Mouse (Mus musculus) small intestine, adult 2 months (tissue): ENCODE measurements around the gene Hao2.

Source experiments
- CTCF ChIP-seq: fragments of 200-500 bp; IDR thresholded peaks from 2 replicates; pipeline ENCODE4 v1.5.1; 2012; ENCODE audit warnings: low read depth, mild to moderate bottlenecking, control low read depth, inconsistent platforms, low read length, moderate library complexity, mixed read lengths; ENCODE audit not compliant: insufficient replicate concordance, insufficient read length; ENCODE audit errors: extremely low read depth
- POLR2A ChIP-seq: fragments of 200-500 bp; IDR thresholded peaks from 2 replicates; pipeline ENCODE4 v1.6.1; 2012; ENCODE audit warnings: low read depth, mild to moderate bottlenecking, control low read depth, inconsistent platforms, low read length, moderate library complexity

DNA sequence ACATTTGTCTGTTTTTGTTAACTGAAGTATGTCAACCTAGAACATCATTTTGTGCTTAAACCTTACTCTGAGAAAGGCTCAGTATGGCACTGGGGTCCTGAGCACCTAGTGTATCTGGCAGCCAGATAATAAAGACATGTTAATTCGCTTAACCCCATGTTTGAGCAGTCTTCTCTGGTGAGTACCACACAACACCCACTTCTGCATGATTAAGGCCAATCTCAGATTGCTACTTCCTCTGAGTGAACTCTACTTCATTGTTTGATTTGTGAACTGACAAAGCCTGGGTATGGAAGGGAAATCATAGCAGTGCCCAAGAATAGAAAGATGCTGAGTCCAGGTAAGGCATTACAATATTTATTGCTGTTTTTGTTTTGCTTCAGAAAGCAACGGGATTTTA is 41.2 kb downstream of the Hao2 start:
- no peak for TF ChIP-seq POLR2A
- TF ChIP-seq CTCF: no peak
